Mouse (Mus musculus) kidney, adult 2 months (tissue): ENCODE results near the gene Nlrp4c.

ENCODE experiments used
- CTCF ChIP-seq: fragments of 200-500 bp; conservative IDR thresholded peaks from 2 replicates; pipeline ENCODE4 v1.5.1; 2011; ENCODE audit warnings: low read depth, mild to moderate bottlenecking, control low read depth, low read length, moderate library complexity, mixed read lengths; ENCODE audit not compliant: insufficient read depth, insufficient read length
- POLR2A ChIP-seq: fragments of 200-500 bp; IDR thresholded peaks from one replicate; pipeline ENCODE4 v1.6.1; 2011; ENCODE audit warnings: low read depth, low read length, control low read depth

GRCm38 (mm10) chr7:6151266-6151665, 106.3 kb downstream of the Nlrp4c start:
- no peak for TF ChIP-seq CTCF
- TF ChIP-seq POLR2A, result no peak
